Comparison of ENCODE assay signal across 24 mouse cellular contexts in the genomic region with DNA sequence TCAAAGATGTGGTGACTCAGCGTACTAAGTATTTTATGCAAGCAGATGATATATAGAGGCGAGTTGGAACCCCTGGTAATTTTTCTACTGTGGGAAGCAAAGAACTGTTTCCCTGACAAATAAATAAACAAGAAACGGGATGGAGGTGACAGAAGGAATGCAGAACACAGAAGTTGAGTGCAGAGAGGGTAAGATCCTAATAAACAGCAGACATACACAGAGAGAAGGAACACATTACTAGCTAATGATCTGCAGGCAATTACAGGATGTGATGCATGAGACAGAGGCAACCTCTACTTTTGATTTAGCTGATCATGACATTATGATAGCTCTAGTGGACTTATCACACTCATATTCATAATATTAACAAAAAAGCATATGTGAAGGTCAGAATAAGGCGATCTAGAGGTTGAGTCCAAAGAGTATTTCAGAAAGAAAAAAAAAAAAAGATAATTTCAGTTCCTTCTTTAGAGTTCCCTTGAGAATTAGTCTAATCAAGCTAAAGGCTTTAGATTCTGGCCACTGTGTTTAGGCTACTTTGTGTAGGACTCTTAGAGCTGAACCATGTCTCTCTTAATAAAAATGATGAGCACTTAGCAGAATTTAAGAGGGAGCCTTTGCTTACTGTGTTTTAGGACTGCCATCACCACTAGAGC.
DNase-seq lines count a peak whose midpoint lies in the region; ATAC-seq and TF ChIP-seq lines count a peak whose summit lies in the region.
"Had no signal": no experiment of that assay in that cellular context is flagged by ENCODE, and none has a peak within 500 bp of the region (broad histone marks: within the 10 kb centered on the region; RNA-seq: fewer than 3 reads in every experiment).

No protein-coding gene starts in this region.

- H3K4me1 ChIP-seq in kidney, embryonic 15.5 days: no peaks in the 10 kb centered on the region
- H3K4me1 ChIP-seq in kidney, postnatal 0 days (replicated peaks; ENCODE audit: insufficient read depth, low read length): no peaks in the 10 kb centered on the region
- H3K4me1 ChIP-seq: embryonic facial prominence, embryonic 13.5 days; embryonic facial prominence, embryonic 15.5 days; forebrain, embryonic 10.5 days; forebrain, embryonic 12.5 days had no signal

- H3K9ac ChIP-seq in kidney, embryonic 15.5 days: no peak overlapping the region
- H3K9ac ChIP-seq in kidney, postnatal 0 days (ENCODE audit: low read depth, low read length): no peak overlapping the region
- H3K9ac ChIP-seq: embryonic facial prominence, embryonic 13.5 days; embryonic facial prominence, embryonic 15.5 days; forebrain, embryonic 12.5 days had no signal

- TF ChIP-seq CTCF in kidney, postnatal 0 days (IDR thresholded peaks at IDR 0.05; ENCODE audit: low read depth): no peak

- no peak overlapping the region for H3K4me3 ChIP-seq in kidney, embryonic 15.5 days (replicated peaks)
- H3K4me3 ChIP-seq in kidney, postnatal 0 days (replicated peaks; ENCODE audit: low read depth, low read length): no peak overlapping the region
- H3K4me3 ChIP-seq: embryonic facial prominence, embryonic 13.5 days; embryonic facial prominence, embryonic 15.5 days; erythroblast, embryonic 14.5 days; forebrain, embryonic 10.5 days; forebrain, embryonic 12.5 days had no signal

- H3K4me2 ChIP-seq in kidney, embryonic 15.5 days: no peak overlapping the region
- H3K4me2 ChIP-seq in kidney, postnatal 0 days (ENCODE audit: low read length): no peak overlapping the region
- H3K4me2 ChIP-seq: embryonic facial prominence, embryonic 13.5 days; embryonic facial prominence, embryonic 15.5 days; forebrain, embryonic 12.5 days had no signal

- ATAC-seq in kidney, embryonic 15.5 days (replicated peaks; ENCODE audit: low FRiP score): peak; percentile 58
- ATAC-seq in kidney, postnatal 0 days (replicated peaks; ENCODE audit: low FRiP score, low read depth): no peak
- ATAC-seq: activated CD4-positive, CD25-positive, alpha-beta regulatory T cell, adult 4 months; forebrain, embryonic 14.5 days; forebrain, embryonic 16.5 days; Patski had no signal

- H3K9me3 ChIP-seq in kidney, embryonic 15.5 days (replicated peaks): no peaks in the 10 kb centered on the region
- no peaks in the 10 kb centered on the region for H3K9me3 ChIP-seq in kidney, postnatal 0 days (replicated peaks; ENCODE audit: low read length)
- H3K9me3 ChIP-seq: embryonic facial prominence, embryonic 13.5 days; embryonic facial prominence, embryonic 15.5 days; forebrain, embryonic 10.5 days; forebrain, embryonic 12.5 days; G1E had no signal

- no peak overlapping the region for H3K27ac ChIP-seq in kidney, embryonic 15.5 days
- no peak overlapping the region for H3K27ac ChIP-seq in kidney, postnatal 0 days
- H3K27ac ChIP-seq: embryonic facial prominence, embryonic 13.5 days; embryonic facial prominence, embryonic 15.5 days; forebrain, embryonic 10.5 days; forebrain, embryonic 12.5 days had no signal

- peaks cover 3% of the 10 kb centered on the region; the same call in 1 of the 2 replicates for H3K27me3 ChIP-seq in kidney, embryonic 15.5 days
- H3K27me3 ChIP-seq in kidney, postnatal 0 days (ENCODE audit: insufficient read depth, low read length): no peaks in the 10 kb centered on the region
- H3K27me3 ChIP-seq: embryonic facial prominence, embryonic 13.5 days; embryonic facial prominence, embryonic 15.5 days; forebrain, embryonic 12.5 days; Patski had no signal

- H3K36me3 ChIP-seq in kidney, embryonic 15.5 days: no peaks in the 10 kb centered on the region
- no peaks in the 10 kb centered on the region for H3K36me3 ChIP-seq in kidney, postnatal 0 days (ENCODE audit: insufficient read depth, low read length)
- H3K36me3 ChIP-seq: embryonic facial prominence, embryonic 13.5 days; embryonic facial prominence, embryonic 15.5 days; forebrain, embryonic 10.5 days; forebrain, embryonic 12.5 days; G1E had no signal

- DNase-seq in kidney, adult 9 months: no peak
- peak; percentile 73 for DNase-seq in kidney, postnatal 0 days (ENCODE audit: low spot score)
- DNase-seq in kidney, adult 11 months: no peak
- DNase-seq in adrenal gland, postnatal 10 days: no peak
- DNase-seq: adrenal gland, adult 8-10 months; adrenal gland, postnatal 25 days; cerebellum, adult 11 months; cerebellum, adult 18-20 months; cerebellum, adult 8-10 months; cerebellum, adult 9-11 months; cerebellum, postnatal 14 days; cerebellum, postnatal 36 days; embryo, embryonic 11 days had no signal

- WGBS in kidney, embryonic 15.5 days: 58% methylated on average over 4 of the region's 4 CpGs
- WGBS in kidney, postnatal 0 days: 49% methylated on average over 4 of the region's 4 CpGs
